ENCODE assay signal across 8 mouse cellular contexts in the genomic region with DNA sequence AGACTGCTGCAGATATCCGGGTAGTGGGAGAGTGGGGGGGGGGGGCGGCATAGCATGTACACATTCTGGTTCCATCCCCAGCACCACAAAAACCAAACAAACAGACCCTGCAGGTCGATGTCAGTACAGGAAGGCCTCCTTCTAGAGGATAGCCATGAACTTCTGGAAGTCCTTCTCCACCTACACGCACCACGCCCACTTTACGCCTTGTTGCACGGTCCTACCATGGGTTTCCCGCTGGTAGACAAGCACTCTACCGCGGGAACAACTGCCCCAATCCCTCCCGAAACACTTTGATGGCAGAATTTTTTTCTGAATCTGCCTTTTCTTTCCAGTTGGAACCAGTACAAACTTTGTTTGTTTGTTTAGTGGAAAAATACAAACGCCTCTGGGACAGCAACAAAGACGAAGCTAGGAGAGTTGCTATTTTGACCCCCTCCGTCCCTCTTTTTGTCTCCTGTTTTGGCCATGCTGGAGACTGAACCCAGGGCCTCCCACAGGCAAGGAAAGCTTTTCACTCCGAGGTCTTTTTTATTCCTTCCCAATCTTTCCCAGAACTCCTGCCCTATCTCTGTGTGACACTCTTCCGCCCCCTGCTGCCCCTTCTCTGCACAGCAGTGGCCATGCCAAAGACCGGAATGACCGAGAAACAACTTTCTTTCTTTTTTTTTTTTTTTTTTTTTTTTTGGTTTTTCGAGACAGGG. TPM values are rescaled to one million over a fixed set of nuclear protein-coding genes. Genes with fewer than 3 reads are reported as not detected.
DNase-seq lines count a peak whose midpoint lies in the region; ATAC-seq and TF ChIP-seq lines count a peak whose summit lies in the region.

No protein-coding gene starts in this region.

- no peaks in the 10 kb centered on the region for H3K27me3 ChIP-seq in kidney, adult 2 months (replicated peaks; ENCODE audit: control insufficient read depth, insufficient read depth, low read length)
- 0 out of 2 replicates have a peak, but pooled peaks cover 5% of the 10 kb centered on the region for H3K27me3 ChIP-seq in limb, embryonic 12.5 days
- no peaks in the 10 kb centered on the region for H3K27me3 ChIP-seq in midbrain, postnatal 0 days (ENCODE audit: insufficient read depth, low read length)
- H3K27me3 ChIP-seq in stomach, embryonic 16.5 days (ENCODE audit: control insufficient read depth, insufficient read depth, low read length): no peaks in the 10 kb centered on the region

- peak; percentile 87 for TF ChIP-seq CTCF in kidney, adult 2 months (conservative IDR thresholded peaks at IDR 0.05; ENCODE audit: insufficient read depth, insufficient read length, low read depth, low read length)
- TF ChIP-seq CTCF in midbrain, postnatal 0 days (IDR thresholded peaks at IDR 0.05): peak; percentile 78

- TF ChIP-seq POLR2A in kidney, adult 2 months (IDR thresholded peaks at IDR 0.05; ENCODE audit: low read depth, low read length): no peak

- no peaks in the 10 kb centered on the region for H3K9me3 ChIP-seq in limb, embryonic 12.5 days
- no peaks in the 10 kb centered on the region for H3K9me3 ChIP-seq in midbrain, postnatal 0 days (ENCODE audit: low read length)
- no peaks in the 10 kb centered on the region for H3K9me3 ChIP-seq in stomach, embryonic 16.5 days (replicated peaks; ENCODE audit: control insufficient read depth, low read length)

- peak overlapping the region; percentile 35 for H3K4me2 ChIP-seq in limb, embryonic 12.5 days
- no peak overlapping the region for H3K4me2 ChIP-seq in midbrain, postnatal 0 days (ENCODE audit: low read depth, low read length, poor library complexity, severe bottlenecking)
- peak overlapping the region; percentile 50 for H3K4me2 ChIP-seq in stomach, embryonic 16.5 days (ENCODE audit: low read depth, low read length)

- peak; percentile 62 for DNase-seq in CD4-positive, CD25-positive, alpha-beta regulatory T cell, adult 2 months (ENCODE audit: low read depth, low spot score)
- DNase-seq in embryo, embryonic 11.5 days (ENCODE audit: low read depth, low spot score): peak; percentile 69
- peak; percentile 93 for DNase-seq in kidney, adult 2 months
- DNase-seq in midbrain, postnatal 0 days (ENCODE audit: low spot score): peak; percentile 81

- no peak overlapping the region for H3K27ac ChIP-seq in kidney, adult 2 months (ENCODE audit: insufficient read depth, low read depth, low read length)
- 0 out of 2 replicates have a peak overlapping the region, but pooled peaks have one; percentile 7 for H3K27ac ChIP-seq in limb, embryonic 12.5 days
- peak overlapping the region; percentile 26; the same call in 1 of the 2 replicates for H3K27ac ChIP-seq in midbrain, postnatal 0 days (ENCODE audit: low read depth, low read length)
- H3K27ac ChIP-seq in stomach, embryonic 16.5 days (ENCODE audit: low read length): no peak overlapping the region

- no peaks in the 10 kb centered on the region for H3K36me3 ChIP-seq in kidney, adult 2 months (ENCODE audit: control insufficient read depth, insufficient read depth, low read length)
- H3K36me3 ChIP-seq in limb, embryonic 12.5 days: no peaks in the 10 kb centered on the region
- H3K36me3 ChIP-seq in midbrain, postnatal 0 days (ENCODE audit: insufficient read depth, low read length): no peaks in the 10 kb centered on the region
- H3K36me3 ChIP-seq in stomach, embryonic 16.5 days (ENCODE audit: control insufficient read depth, insufficient read depth, low read length): no peaks in the 10 kb centered on the region

- no peak overlapping the region for H3K9ac ChIP-seq in limb, embryonic 12.5 days (replicated peaks)
- no peak overlapping the region for H3K9ac ChIP-seq in midbrain, postnatal 0 days (replicated peaks; ENCODE audit: low read length, poor library complexity, severe bottlenecking)
- H3K9ac ChIP-seq in stomach, embryonic 16.5 days (ENCODE audit: low read length): peak overlapping the region; percentile 66

- 0 out of 2 replicates have a peak, but pooled peaks cover 2% of the 10 kb centered on the region for H3K4me1 ChIP-seq in kidney, adult 2 months (ENCODE audit: control insufficient read depth, insufficient read depth, low read length)
- H3K4me1 ChIP-seq in limb, embryonic 12.5 days (replicated peaks): peaks cover 4% of the 10 kb centered on the region; the same call in 1 of the 2 replicates
- H3K4me1 ChIP-seq in midbrain, postnatal 0 days (ENCODE audit: insufficient read depth, low read length): no peaks in the 10 kb centered on the region
- peaks cover 4% of the 10 kb centered on the region for H3K4me1 ChIP-seq in stomach, embryonic 16.5 days (ENCODE audit: control insufficient read depth, insufficient read depth, low read length)

- no peak for ATAC-seq in CD4-positive, CD25-positive, alpha-beta regulatory T cell, adult 4 months
- ATAC-seq in granulocyte monocyte progenitor cell, adult 5-6 weeks (replicated peaks; ENCODE audit: poor library complexity, severe bottlenecking): peak; percentile 66; the same call in 1 of the 2 replicates
- 0 out of 2 replicates have a peak, but pooled peaks have one; percentile 45 for ATAC-seq in limb, embryonic 12.5 days (ENCODE audit: insufficient number of reproducible peaks, insufficient read depth, low FRiP score, low TSS enrichment, low read depth)
- no peak for ATAC-seq in midbrain, postnatal 0 days (ENCODE audit: low FRiP score)
- peak; percentile 82; the same call in 1 of the 2 replicates for ATAC-seq in stomach, embryonic 16.5 days (ENCODE audit: insufficient read depth, low FRiP score)

- H3K4me3 ChIP-seq in kidney, adult 2 months (ENCODE audit: insufficient read depth, low read depth, low read length): no peak overlapping the region
- no peak overlapping the region for H3K4me3 ChIP-seq in limb, embryonic 12.5 days (replicated peaks)
- H3K4me3 ChIP-seq in midbrain, postnatal 0 days (ENCODE audit: low read depth, low read length): no peak overlapping the region
- peak overlapping the region; percentile 20 for H3K4me3 ChIP-seq in stomach, embryonic 16.5 days (replicated peaks; ENCODE audit: low read length)

- 11% methylated on average over 19 of the region's 19 CpGs for WGBS in kidney, adult 2 months
- 11% methylated on average over 19 of the region's 19 CpGs for WGBS in limb, embryonic 12.5 days
- WGBS in midbrain, postnatal 0 days: 7% methylated on average over 19 of the region's 19 CpGs
- 12% methylated on average over 19 of the region's 19 CpGs for WGBS in stomach, embryonic 16.5 days

RNA-seq across cellular contexts. Expression of gene Shbg, which starts 4.0 kb away (rescaled TPM):
- not detected for polyA plus RNA-seq in CD4-positive, CD25-positive, alpha-beta regulatory T cell, adult 4 months (2017; shearing (Covaris generic))
- not detected in 2 replicates for total RNA-seq in granulocyte monocyte progenitor cell, adult 5-6 weeks (2014; fragmentation: Nextera tagmentation)
- not detected in 2 replicates for total RNA-seq in granulocyte monocyte progenitor cell, adult 5-6 weeks (2017)
- polyA plus RNA-seq in kidney, adult 2 months (2012; rRNA removed): 0.42 and 0.48 TPM in 2 replicates
- polyA plus RNA-seq in limb, embryonic 12.5 days (2016; fragmentation: Nextera tagmentation; extraction: Ambion mirVana): not detected in 2 replicates
- total RNA-seq in midbrain, postnatal 0 days (2014; rRNA removed): not detected in 2 replicates
- not detected in 2 replicates for polyA plus RNA-seq in midbrain, postnatal 0 days (2015; fragmentation: Nextera tagmentation; extraction: Ambion mirVana)
- polyA plus RNA-seq in stomach, embryonic 16.5 days (2015; fragmentation: Nextera tagmentation; extraction: Ambion mirVana): 1.3 and 2.2 TPM in 2 replicates

RNA-seq across cellular contexts. Expression of gene Atp1b2, which starts 8.0 kb away (rescaled TPM):
- not detected for polyA plus RNA-seq in CD4-positive, CD25-positive, alpha-beta regulatory T cell, adult 4 months (2017; shearing (Covaris generic))
- 1.7 and 3.0 TPM in 2 replicates for total RNA-seq in granulocyte monocyte progenitor cell, adult 5-6 weeks (2014; fragmentation: Nextera tagmentation)
- total RNA-seq in granulocyte monocyte progenitor cell, adult 5-6 weeks (2017): 0.10 TPM in 1 of 2 replicates, not detected in the other
- 20.0 and 22.5 TPM in 2 replicates for polyA plus RNA-seq in kidney, adult 2 months (2012; rRNA removed)
- 3.0 and 4.8 TPM in 2 replicates for polyA plus RNA-seq in limb, embryonic 12.5 days (2016; fragmentation: Nextera tagmentation; extraction: Ambion mirVana)
- total RNA-seq in midbrain, postnatal 0 days (2014; rRNA removed): 145 and 161 TPM in 2 replicates
- 167 and 175 TPM in 2 replicates for polyA plus RNA-seq in midbrain, postnatal 0 days (2015; fragmentation: Nextera tagmentation; extraction: Ambion mirVana)
- 9.5 and 10.4 TPM in 2 replicates for polyA plus RNA-seq in stomach, embryonic 16.5 days (2015; fragmentation: Nextera tagmentation; extraction: Ambion mirVana)

RNA-seq across cellular contexts. Expression of gene Sat2, which starts 8.1 kb away (rescaled TPM):
- not detected for polyA plus RNA-seq in CD4-positive, CD25-positive, alpha-beta regulatory T cell, adult 4 months (2017; shearing (Covaris generic))
- total RNA-seq in granulocyte monocyte progenitor cell, adult 5-6 weeks (2014; fragmentation: Nextera tagmentation): not detected in 2 replicates
- 1.8 TPM in 1 of 2 replicates, not detected in the other for total RNA-seq in granulocyte monocyte progenitor cell, adult 5-6 weeks (2017)
- polyA plus RNA-seq in kidney, adult 2 months (2012; rRNA removed): 16.7 and 18.8 TPM in 2 replicates
- 24.3 and 25.8 TPM in 2 replicates for polyA plus RNA-seq in limb, embryonic 12.5 days (2016; fragmentation: Nextera tagmentation; extraction: Ambion mirVana)
- 10.5 and 13.3 TPM in 2 replicates for total RNA-seq in midbrain, postnatal 0 days (2014; rRNA removed)
- 29.6 and 29.9 TPM in 2 replicates for polyA plus RNA-seq in midbrain, postnatal 0 days (2015; fragmentation: Nextera tagmentation; extraction: Ambion mirVana)
- polyA plus RNA-seq in stomach, embryonic 16.5 days (2015; fragmentation: Nextera tagmentation; extraction: Ambion mirVana): 18.1 and 19.6 TPM in 2 replicates

RNA-seq across cellular contexts. Expression of gene Fxr2, which starts 19.1 kb away (rescaled TPM):
- 10 to 100 TPM; 11.0 to 11.2 TPM for polyA plus RNA-seq in CD4-positive, CD25-positive, alpha-beta regulatory T cell, adult 4 months (2017; shearing (Covaris generic))
- total RNA-seq in granulocyte monocyte progenitor cell, adult 5-6 weeks (2014; fragmentation: Nextera tagmentation): 47.4 and 65.8 TPM in 2 replicates
- 34.1 and 37.1 TPM in 2 replicates for total RNA-seq in granulocyte monocyte progenitor cell, adult 5-6 weeks (2017)
- polyA plus RNA-seq in kidney, adult 2 months (2012; rRNA removed): 49.9 and 50.8 TPM in 2 replicates
- polyA plus RNA-seq in limb, embryonic 12.5 days (2016; fragmentation: Nextera tagmentation; extraction: Ambion mirVana): 56.0 and 63.9 TPM in 2 replicates
- total RNA-seq in midbrain, postnatal 0 days (2014; rRNA removed): 76.6 and 84.1 TPM in 2 replicates
- polyA plus RNA-seq in midbrain, postnatal 0 days (2015; fragmentation: Nextera tagmentation; extraction: Ambion mirVana): 22.5 and 27.2 TPM in 2 replicates
- 20.9 and 22.1 TPM in 2 replicates for polyA plus RNA-seq in stomach, embryonic 16.5 days (2015; fragmentation: Nextera tagmentation; extraction: Ambion mirVana)

RNA-seq across cellular contexts. Expression of gene Trp53, which starts 33.5 kb away (rescaled TPM):
- 100 to 1,000 TPM; 307 to 416 TPM for polyA plus RNA-seq in CD4-positive, CD25-positive, alpha-beta regulatory T cell, adult 4 months (2017; shearing (Covaris generic))
- 215 and 226 TPM in 2 replicates for total RNA-seq in granulocyte monocyte progenitor cell, adult 5-6 weeks (2014; fragmentation: Nextera tagmentation)
- 56.8 and 58.0 TPM in 2 replicates for total RNA-seq in granulocyte monocyte progenitor cell, adult 5-6 weeks (2017)
- polyA plus RNA-seq in kidney, adult 2 months (2012; rRNA removed): 48.5 and 55.0 TPM in 2 replicates
- 175 and 180 TPM in 2 replicates for polyA plus RNA-seq in limb, embryonic 12.5 days (2016; fragmentation: Nextera tagmentation; extraction: Ambion mirVana)
- 29.5 and 34.5 TPM in 2 replicates for total RNA-seq in midbrain, postnatal 0 days (2014; rRNA removed)
- 30.3 and 31.9 TPM in 2 replicates for polyA plus RNA-seq in midbrain, postnatal 0 days (2015; fragmentation: Nextera tagmentation; extraction: Ambion mirVana)
- polyA plus RNA-seq in stomach, embryonic 16.5 days (2015; fragmentation: Nextera tagmentation; extraction: Ambion mirVana): 118 and 120 TPM in 2 replicates

Comparison
In these comparisons a context has a peak if more than half of its experiments do, and no peak if none do; other contexts are left out.
1. ATAC-seq: peak in granulocyte monocyte progenitor cell, adult 5-6 weeks (single experiment), limb, embryonic 12.5 days (single experiment) and stomach, embryonic 16.5 days (single experiment); none in CD4-positive, CD25-positive, alpha-beta regulatory T cell, adult 4 months (single experiment) and midbrain, postnatal 0 days (single experiment).
2. H3K27ac ChIP-seq: peak in limb, embryonic 12.5 days (single experiment) and midbrain, postnatal 0 days (single experiment); none in kidney, adult 2 months (single experiment) and stomach, embryonic 16.5 days (single experiment).
3. RNA of gene Sat2, which starts 8.1 kb away (polyA plus RNA-seq): 29.6 to 29.9 TPM in midbrain, postnatal 0 days, 24.3 to 25.8 TPM in limb, embryonic 12.5 days, 16.7 to 18.8 TPM in kidney, adult 2 months and 18.1 to 19.6 TPM in stomach, embryonic 16.5 days; not detected in CD4-positive, CD25-positive, alpha-beta regulatory T cell, adult 4 months; every median in the first group is over 10 times any median in the second.
4. Peak in every context shown above with its lines, with median percentiles within 50 percentile points of each other: DNase-seq.